Mouse (Mus musculus): ENCODE data around the gene Zdhhc14. TPM values are rescaled to one million over a fixed set of nuclear protein-coding genes. Genes with fewer than 3 reads are reported as not detected.

Zdhhc14 gene
- polyA plus RNA-seq, 1 experiment = 0.86 TPM

- Histone ChIP-seq H3K4me2 (ENCODE audit: low read depth) (no peak overlapping the region), H3K79me2 (ENCODE audit: control insufficient read depth, insufficient read depth) (no peaks in the 10 kb centered on the region), H3K36me3 (ENCODE audit: control insufficient read depth, insufficient read depth) (no peaks in the 10 kb centered on the region), H3ac (ENCODE audit: control insufficient read depth, insufficient read length) (no peak overlapping the region), H3K4me3 (no peak overlapping the region), H3K27me3 (ENCODE audit: control insufficient read depth, insufficient read depth, insufficient read length) (peaks cover 5% of the 10 kb centered on the region)
- TF ChIP-seq MYOD1 (IDR thresholded peaks at IDR 0.05; ENCODE audit: control insufficient read depth in 1 of 3, insufficient read length in 2 of 3, low read depth in 2 of 3) = no peak
- TF ChIP-seq TCF3 (IDR thresholded peaks at IDR 0.05; ENCODE audit: insufficient read length, low read depth) = no peak
- no peak for TF ChIP-seq SRF (IDR thresholded peaks at IDR 0.05; ENCODE audit: control insufficient read depth, insufficient read length, low read depth)
- TF ChIP-seq POLR2AphosphoS2 (IDR thresholded peaks at IDR 0.05; ENCODE audit: insufficient read length, low read depth) = no peak
- TF ChIP-seq MAX (IDR thresholded peaks at IDR 0.05; ENCODE audit: low read depth) = no peak
- no peak for TF ChIP-seq MYOG (IDR thresholded peaks at IDR 0.05; ENCODE audit: control insufficient read depth in 1 of 3, insufficient read depth in 1 of 3, insufficient read length in 2 of 3, low read depth in 2 of 3)
- TF ChIP-seq POLR2A (IDR thresholded peaks at IDR 0.05; ENCODE audit: insufficient read length, low read depth) = no peak
- TF ChIP-seq USF1 (IDR thresholded peaks at IDR 0.05; ENCODE audit: low read depth) = no peak
- no peak for TF ChIP-seq TCF12 (IDR thresholded peaks at IDR 0.05; ENCODE audit: insufficient read depth, poor library complexity, severe bottlenecking)
- no peak for TF ChIP-seq E2F4 (IDR thresholded peaks at IDR 0.05; ENCODE audit: insufficient read depth)
- no peak for TF ChIP-seq CEBPB (IDR thresholded peaks at IDR 0.05; ENCODE audit: insufficient read depth, poor library complexity, severe bottlenecking)
- no peak for TF ChIP-seq REST (IDR thresholded peaks at IDR 0.05; ENCODE audit: insufficient read depth, insufficient read length)
These were observed 134.0 kb downstream of the Zdhhc14 start for GRCm38 (mm10) chr17:5626402-5626801.

- TF ChIP-seq TCF12 (IDR thresholded peaks at IDR 0.05; ENCODE audit: insufficient read depth, poor library complexity, severe bottlenecking) (no peak), MYOG (IDR thresholded peaks at IDR 0.05; ENCODE audit: control insufficient read depth in 1 of 3, insufficient read depth in 1 of 3, insufficient read length in 2 of 3, low read depth in 2 of 3) (no peak)
- Histone ChIP-seq H3ac (ENCODE audit: control insufficient read depth, insufficient read length) (no peak overlapping the region), H3K4me3 (no peak overlapping the region), H3K4me2 (ENCODE audit: low read depth) (no peak overlapping the region), H3K36me3 (ENCODE audit: control insufficient read depth, insufficient read depth) (no peaks in the 10 kb centered on the region), H3K27me3 (ENCODE audit: control insufficient read depth, insufficient read depth, insufficient read length) (peaks cover 5% of the 10 kb centered on the region), H3K79me2 (ENCODE audit: control insufficient read depth, insufficient read depth) (no peaks in the 10 kb centered on the region)
These were observed 135.3 kb downstream of the Zdhhc14 start for GRCm38 (mm10) chr17:5627664-5628063.

- no peak overlapping the region for H3K4me3 ChIP-seq
- H3ac ChIP-seq (ENCODE audit: control insufficient read depth, insufficient read length) = no peak overlapping the region
- H3K79me2 ChIP-seq (ENCODE audit: control insufficient read depth, insufficient read depth) = no peaks in the 10 kb centered on the region
- H3K4me2 ChIP-seq (ENCODE audit: low read depth) = no peak overlapping the region
- peaks cover 5% of the 10 kb centered on the region for H3K27me3 ChIP-seq (ENCODE audit: control insufficient read depth, insufficient read depth, insufficient read length)
- TF ChIP-seq MYOG (IDR thresholded peaks at IDR 0.05; ENCODE audit: control insufficient read depth in 1 of 3, insufficient read depth in 1 of 3, insufficient read length in 2 of 3, low read depth in 2 of 3) = no peak
- TF ChIP-seq POLR2A (IDR thresholded peaks at IDR 0.05; ENCODE audit: insufficient read length, low read depth) = no peak
- TF ChIP-seq MYOD1 (IDR thresholded peaks at IDR 0.05; ENCODE audit: control insufficient read depth in 1 of 3, insufficient read length in 2 of 3, low read depth in 2 of 3) = no peak
- TF ChIP-seq MAX (IDR thresholded peaks at IDR 0.05; ENCODE audit: low read depth) = no peak
- TF ChIP-seq USF1 (IDR thresholded peaks at IDR 0.05; ENCODE audit: low read depth) = no peak
- no peak for TF ChIP-seq CEBPB (IDR thresholded peaks at IDR 0.05; ENCODE audit: insufficient read depth, poor library complexity, severe bottlenecking)
- TF ChIP-seq POLR2AphosphoS2 (IDR thresholded peaks at IDR 0.05; ENCODE audit: insufficient read length, low read depth) = no peak
- TF ChIP-seq TCF3 (IDR thresholded peaks at IDR 0.05; ENCODE audit: insufficient read length, low read depth) = no peak
- no peak for TF ChIP-seq TCF12 (IDR thresholded peaks at IDR 0.05; ENCODE audit: insufficient read depth, poor library complexity, severe bottlenecking)
- H3K36me3 ChIP-seq (ENCODE audit: control insufficient read depth, insufficient read depth) = no peaks in the 10 kb centered on the region
These were observed 137.3 kb downstream of the Zdhhc14 start for GRCm38 (mm10) chr17:5629651-5630050.

- TF ChIP-seq MAX (IDR thresholded peaks at IDR 0.05; ENCODE audit: low read depth) (no peak), SRF (IDR thresholded peaks at IDR 0.05; ENCODE audit: control insufficient read depth, insufficient read length, low read depth) (no peak), REST (IDR thresholded peaks at IDR 0.05; ENCODE audit: insufficient read depth, insufficient read length) (no peak), MYOG (IDR thresholded peaks at IDR 0.05; ENCODE audit: control insufficient read depth in 1 of 3, insufficient read depth in 1 of 3, insufficient read length in 2 of 3, low read depth in 2 of 3) (no peak), CEBPB (IDR thresholded peaks at IDR 0.05; ENCODE audit: insufficient read depth, poor library complexity, severe bottlenecking) (no peak), TCF12 (IDR thresholded peaks at IDR 0.05; ENCODE audit: insufficient read depth, poor library complexity, severe bottlenecking) (no peak), POLR2AphosphoS2 (IDR thresholded peaks at IDR 0.05; ENCODE audit: insufficient read length, low read depth) (no peak), TCF3 (IDR thresholded peaks at IDR 0.05; ENCODE audit: insufficient read length, low read depth) (no peak), E2F4 (IDR thresholded peaks at IDR 0.05; ENCODE audit: insufficient read depth) (no peak), MYOD1 (IDR thresholded peaks at IDR 0.05; ENCODE audit: control insufficient read depth in 1 of 3, insufficient read length in 2 of 3, low read depth in 2 of 3) (no peak)
- Histone ChIP-seq H3K79me2 (ENCODE audit: control insufficient read depth, insufficient read depth) (no peaks in the 10 kb centered on the region), H3K27me3 (ENCODE audit: control insufficient read depth, insufficient read depth, insufficient read length) (peaks cover 3% of the 10 kb centered on the region), H3K4me2 (ENCODE audit: low read depth) (no peak overlapping the region), H3ac (ENCODE audit: control insufficient read depth, insufficient read length) (no peak overlapping the region), H3K36me3 (ENCODE audit: control insufficient read depth, insufficient read depth) (no peaks in the 10 kb centered on the region), H3K4me3 (no peak overlapping the region)
These were observed 142.9 kb downstream of the Zdhhc14 start for GRCm38 (mm10) chr17:5635254-5635653.

GRCm38 (mm10) chr17:5641436-5641835 is 149.1 kb downstream of the Zdhhc14 start:
- H3K4me2 ChIP-seq (ENCODE audit: low read depth) = no peak overlapping the region
- no peaks in the 10 kb centered on the region for H3K79me2 ChIP-seq (ENCODE audit: control insufficient read depth, insufficient read depth)
- peaks cover 6% of the 10 kb centered on the region for H3K27me3 ChIP-seq (ENCODE audit: control insufficient read depth, insufficient read depth, insufficient read length)
- TF ChIP-seq POLR2AphosphoS2 (IDR thresholded peaks at IDR 0.05; ENCODE audit: insufficient read length, low read depth) = no peak
- TF ChIP-seq TCF3 (IDR thresholded peaks at IDR 0.05; ENCODE audit: insufficient read length, low read depth) = no peak
- no peak for TF ChIP-seq MAX (IDR thresholded peaks at IDR 0.05; ENCODE audit: low read depth)
- no peak for TF ChIP-seq SRF (IDR thresholded peaks at IDR 0.05; ENCODE audit: control insufficient read depth, insufficient read length, low read depth)
- TF ChIP-seq E2F4 (IDR thresholded peaks at IDR 0.05; ENCODE audit: insufficient read depth) = no peak
- TF ChIP-seq POLR2A (IDR thresholded peaks at IDR 0.05; ENCODE audit: insufficient read length, low read depth) = no peak
- no peak for TF ChIP-seq REST (IDR thresholded peaks at IDR 0.05; ENCODE audit: insufficient read depth, insufficient read length)
- no peak for TF ChIP-seq MYOG (IDR thresholded peaks at IDR 0.05; ENCODE audit: control insufficient read depth in 1 of 3, insufficient read depth in 1 of 3, insufficient read length in 2 of 3, low read depth in 2 of 3)
- no peak for TF ChIP-seq TCF12 (IDR thresholded peaks at IDR 0.05; ENCODE audit: insufficient read depth, poor library complexity, severe bottlenecking)
- TF ChIP-seq CEBPB (IDR thresholded peaks at IDR 0.05; ENCODE audit: insufficient read depth, poor library complexity, severe bottlenecking) = no peak
- TF ChIP-seq MYOD1 (IDR thresholded peaks at IDR 0.05; ENCODE audit: control insufficient read depth in 1 of 3, insufficient read length in 2 of 3, low read depth in 2 of 3) = no peak
- no peak for TF ChIP-seq USF1 (IDR thresholded peaks at IDR 0.05; ENCODE audit: low read depth)
- H3K4me3 ChIP-seq = no peak overlapping the region
- H3K36me3 ChIP-seq (ENCODE audit: control insufficient read depth, insufficient read depth) = no peaks in the 10 kb centered on the region
- no peak overlapping the region for H3ac ChIP-seq (ENCODE audit: control insufficient read depth, insufficient read length)
